Mouse (Mus musculus) limb, embryonic 11.5 days (tissue): ENCODE measurements at regions not wholly inside any gene's neighbourhood (a gene's known extent, or its start where the extent isn't known, plus 50 kb on each side); places are given as distances from the start of the nearest gene placed in this dataset.

ENCODE experiments used
- ATAC-seq: fragments of 200-750 bp; cut with Nextera tagmentation; 2 replicates; pipeline ENCODE4 v1.8.0; 2017; ENCODE audit warnings: low read depth; ENCODE audit not compliant: insufficient number of reproducible peaks, low FRiP score, low TSS enrichment
- DNase-seq: peaks from one replicate; pipeline ENCODE4 v3.0.0-alpha.2; 2015; ENCODE audit warnings: low spot score
- H3K27ac ChIP-seq: fragments of 300-500 bp; sonication (generic); replicated peaks from 2 replicates; pipeline ENCODE4 v1.5.1; 2014; ENCODE audit warnings: low read depth, mild to moderate bottlenecking, low read length
- H3K27me3 ChIP-seq: fragments of 300-500 bp; sonication (generic); 2 replicates; pipeline ENCODE4 v1.6.1; 2014; ENCODE audit warnings: mild to moderate bottlenecking, low read length, mixed read lengths; ENCODE audit not compliant: control insufficient read depth, insufficient read depth
- H3K36me3 ChIP-seq: fragments of 300-500 bp; sonication (generic); 2 replicates; pipeline ENCODE4 v1.6.1; 2014; ENCODE audit warnings: mild to moderate bottlenecking, low read length, moderate library complexity, mixed read lengths; ENCODE audit not compliant: control insufficient read depth, insufficient read depth
- H3K4me1 ChIP-seq: fragments of 300-500 bp; sonication (generic); 2 replicates; pipeline ENCODE4 v1.6.1; 2014; ENCODE audit warnings: low read length, mixed read lengths; ENCODE audit not compliant: control insufficient read depth, insufficient read depth
- H3K4me2 ChIP-seq: fragments of 300-500 bp; sonication (generic); 2 replicates; pipeline ENCODE4 v1.6.1; 2014; ENCODE audit warnings: low read depth, mild to moderate bottlenecking, moderate library complexity; ENCODE audit not compliant: severe bottlenecking
- H3K4me3 ChIP-seq: fragments of 300-500 bp; sonication (generic); 2 replicates; pipeline ENCODE4 v1.5.1; 2014; ENCODE audit warnings: low read depth, low read length
- H3K9ac ChIP-seq: fragments of 300-500 bp; sonication (generic); 2 replicates; pipeline ENCODE4 v1.6.1; 2014; ENCODE audit warnings: mild to moderate bottlenecking, low read length
- H3K9me3 ChIP-seq: fragments of 300-500 bp; sonication (generic); 2 replicates; pipeline ENCODE4 v1.6.1; 2016; ENCODE audit warnings: low read length; ENCODE audit not compliant: control insufficient read depth
- WGBS: fragments of 180-500 bp; shearing (Covaris S2); extraction: QIAGEN DNeasy Blood & Tissue Kit; methylation state at CpG from one replicate; pipeline ENCODE4 v1.1.7; 2014; 5-methylcytosine and 5-hydroxymethylcytosine counted together

GRCm38 (mm10) chr11:82537931-82538330 is 149.2 kb downstream of the Tmem132e start:
- H3K4me1 ChIP-seq, result peaks cover 18% of the 10 kb centered on the region

GRCm38 (mm10) chr11:82523200-82523802 is 134.6 kb downstream of the Tmem132e start:
- H3K27ac ChIP-seq, result no peak overlapping the region
- H3K9me3 ChIP-seq, result no peaks in the 10 kb centered on the region
- no peaks in the 10 kb centered on the region for H3K36me3 ChIP-seq
- DNase-seq, result no peak
- H3K27me3 ChIP-seq, result no peaks in the 10 kb centered on the region
- no peak for ATAC-seq
- WGBS, result 42% methylated on average over 4 of the region's 4 CpGs
- no peak overlapping the region for H3K4me3 ChIP-seq
- no peak overlapping the region for H3K9ac ChIP-seq
- H3K4me1 ChIP-seq, result peaks cover 5% of the 10 kb centered on the region; the same call in 1 of the 2 replicates
- no peak overlapping the region for H3K4me2 ChIP-seq

More at GRCm38 (mm10) chr11:82537931-82538330, 149.2 kb downstream of the Tmem132e start:
- DNase-seq (peak; percentile 59), ATAC-seq (no peak)
- Histone ChIP-seq H3K9me3 (no peaks in the 10 kb centered on the region), H3K9ac (no peak overlapping the region), H3K27ac (no peak overlapping the region), H3K36me3 (no peaks in the 10 kb centered on the region), H3K4me3 (no peak overlapping the region), H3K4me2 (no peak overlapping the region), H3K27me3 (no peaks in the 10 kb centered on the region)
- whole genome bisulfite sequencing, result 45% methylated on average over 3 of the region's 3 CpGs

DNA sequence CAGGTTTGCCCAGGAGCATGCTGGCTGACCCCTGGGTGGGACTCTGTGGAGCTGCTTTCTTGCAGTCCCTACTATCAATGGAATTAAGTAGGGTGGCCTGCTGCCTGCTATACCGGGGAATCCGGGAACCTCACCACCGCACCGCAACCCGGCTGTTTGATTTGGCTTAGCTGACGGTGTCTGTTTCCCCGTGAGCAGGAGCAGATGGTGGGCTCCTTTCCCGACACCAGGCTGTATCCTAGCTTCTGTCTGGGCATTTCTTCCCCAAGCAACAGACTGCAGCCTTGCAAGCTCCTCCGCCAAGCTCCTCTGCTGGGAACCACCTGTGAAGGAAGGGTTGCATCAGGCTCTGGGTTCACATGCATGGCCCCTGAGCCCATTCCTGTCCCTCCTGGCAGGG is 132.7 kb downstream of the Tmem132e start:
- Histone ChIP-seq H3K4me3 (no peak overlapping the region), H3K9ac (no peak overlapping the region), H3K27me3 (no peaks in the 10 kb centered on the region), H3K4me1 (0 out of 2 replicates have a peak, but pooled peaks cover 4% of the 10 kb centered on the region), H3K4me2 (no peak overlapping the region), H3K27ac (no peak overlapping the region), H3K9me3 (no peaks in the 10 kb centered on the region), H3K36me3 (no peaks in the 10 kb centered on the region)
- DNase-seq, result no peak
- ATAC-seq, result no peak
- WGBS, result 54% methylated on average over 9 of the region's 9 CpGs

DNA sequence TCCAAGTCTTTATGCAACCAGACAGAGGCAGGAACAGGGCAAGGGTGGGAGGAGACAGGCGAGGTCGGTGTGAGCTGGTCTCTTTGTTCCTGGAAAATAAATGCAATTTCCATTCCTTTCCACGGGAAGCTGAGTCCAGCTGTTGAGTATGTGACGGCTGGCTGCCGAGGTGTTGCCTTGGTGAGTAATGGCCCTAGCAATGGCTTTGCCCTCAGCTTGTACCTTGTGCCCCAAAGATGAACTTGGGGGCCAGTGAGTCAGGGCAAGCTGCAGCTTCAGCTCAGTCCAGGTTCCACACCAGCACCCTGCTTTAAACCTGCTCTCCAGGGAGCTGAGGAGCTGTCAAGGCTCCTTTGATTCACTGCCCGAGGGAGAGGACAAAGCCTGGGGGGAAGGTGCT is 130.0 kb downstream of the Tmem132e start:
- Histone ChIP-seq H3K4me1 (0 out of 2 replicates have a peak, but pooled peaks cover 4% of the 10 kb centered on the region), H3K36me3 (no peaks in the 10 kb centered on the region), H3K27me3 (no peaks in the 10 kb centered on the region), H3K27ac (no peak overlapping the region), H3K9ac (no peak overlapping the region), H3K4me3 (no peak overlapping the region), H3K4me2 (no peak overlapping the region), H3K9me3 (no peaks in the 10 kb centered on the region)
- ATAC-seq (peak; percentile 54; the same call in 1 of the 2 replicates), DNase-seq (peak; percentile 56)
- WGBS, result 12% methylated on average over 6 of the region's 6 CpGs

- H3K27me3 ChIP-seq, result no peaks in the 10 kb centered on the region
- H3K36me3 ChIP-seq, result no peaks in the 10 kb centered on the region
- DNase-seq (peak; percentile 81), ATAC-seq (no peak)
- H3K4me1 ChIP-seq, result 0 out of 2 replicates have a peak, but pooled peaks cover 4% of the 10 kb centered on the region
- no peak overlapping the region for H3K4me3 ChIP-seq
- H3K27ac ChIP-seq, result no peak overlapping the region
- 87% methylated on average over 4 of the region's 4 CpGs for WGBS
- no peaks in the 10 kb centered on the region for H3K9me3 ChIP-seq
- no peak overlapping the region for H3K4me2 ChIP-seq
- no peak overlapping the region for H3K9ac ChIP-seq
Observed at GRCm38 (mm10) chr11:82514526-82515144, 125.9 kb downstream of the Tmem132e start.

GRCm38 (mm10) chr11:82508564-82508963 is 119.9 kb downstream of the Tmem132e start:
- Histone ChIP-seq H3K27ac (no peak overlapping the region), H3K36me3 (no peaks in the 10 kb centered on the region), H3K9ac (no peak overlapping the region), H3K4me1 (no peaks in the 10 kb centered on the region), H3K27me3 (no peaks in the 10 kb centered on the region), H3K4me2 (no peak overlapping the region), H3K9me3 (no peaks in the 10 kb centered on the region), H3K4me3 (no peak overlapping the region)
- WGBS, result 71% methylated on average over 13 of the region's 13 CpGs
- DNase-seq (no peak), ATAC-seq (no peak)
